Mouse (Mus musculus) embryonic fibroblast, embryonic 13.5 days (primary cell): ENCODE measurements around the gene Litaf. TPM values are rescaled to one million over a fixed set of nuclear protein-coding genes. Genes with fewer than 3 reads are reported as not detected.

Experiments
- H3K27ac ChIP-seq: 2 replicates; pipeline ENCODE4 v1.5.1; 2012; ENCODE audit warnings: low read length, control low read depth, inconsistent platforms; ENCODE audit not compliant: insufficient read depth
- H3K4me1 ChIP-seq: 2 replicates; pipeline ENCODE4 v1.6.1; 2011; ENCODE audit warnings: low read length; ENCODE audit not compliant: control insufficient read depth, insufficient read depth
- H3K4me3 ChIP-seq: 2 replicates; pipeline ENCODE4 v1.5.1; 2011; ENCODE audit warnings: mild to moderate bottlenecking, control low read depth, low read length; ENCODE audit not compliant: insufficient read depth
- CTCF ChIP-seq: IDR thresholded peaks from 2 replicates; pipeline ENCODE4 v1.5.1; 2011; ENCODE audit warnings: mild to moderate bottlenecking, control low read depth, low read length, moderate library complexity, borderline replicate concordance; ENCODE audit not compliant: insufficient read depth
- POLR2A ChIP-seq: IDR thresholded peaks from 2 replicates; pipeline ENCODE4 v1.6.1; 2011; ENCODE audit warnings: low read depth, mild to moderate bottlenecking, control low read depth, low read length, moderate library complexity
- polyA plus RNA-seq: library from polyadenylated mRNA; stranded (reverse); fragments of >200 nt; gene quantifications from 2 replicates; pipeline ENCODE4 v1.2.4, GENCODE M21; 2011; ENCODE audit warnings: low read depth; ENCODE audit not compliant: missing spikeins, insufficient read length

Gene Litaf
- polyA plus RNA-seq, 1 experiment: 88.1 TPM

- Histone ChIP-seq H3K4me1 (no peaks in the 10 kb centered on the region), H3K4me3 (no peak overlapping the region)
- TF ChIP-seq POLR2A (no peak), CTCF (no peak)
Observed at GRCm38 (mm10) chr16:10933372-10933771, 132.6 kb downstream of the Litaf start.

DNA sequence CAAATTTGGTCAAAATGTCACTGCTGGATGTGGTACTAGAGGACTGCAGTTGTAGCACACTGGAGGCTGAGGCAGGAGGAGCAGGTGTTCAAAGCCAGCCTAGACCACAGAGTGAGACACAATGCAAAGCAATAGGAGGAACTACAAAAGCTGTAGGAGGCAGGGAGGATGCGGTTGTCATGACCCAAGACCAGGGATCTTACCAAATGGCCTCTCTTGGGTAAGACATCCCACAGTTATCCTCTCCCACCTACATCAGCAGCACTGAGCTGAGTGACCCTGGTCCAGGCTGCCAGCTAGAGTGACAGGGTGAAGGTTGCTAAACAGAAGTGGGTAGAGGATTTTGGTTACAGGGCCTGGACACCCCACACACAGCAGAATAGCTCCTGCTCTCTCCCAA, 138.9 kb downstream of the Litaf start:
- TF ChIP-seq POLR2A: no peak
- TF ChIP-seq CTCF: no peak
- Histone ChIP-seq H3K4me3 (no peak overlapping the region), H3K27ac (no peak overlapping the region), H3K4me1 (no peaks in the 10 kb centered on the region)

More at GRCm38 (mm10) chr16:10933372-10933771, 132.6 kb downstream of the Litaf start:
- no peak overlapping the region for H3K27ac ChIP-seq

- no peak overlapping the region for H3K27ac ChIP-seq
- no peaks in the 10 kb centered on the region for H3K4me1 ChIP-seq
- TF ChIP-seq POLR2A: no peak
- TF ChIP-seq CTCF: no peak
- H3K4me3 ChIP-seq: no peak overlapping the region
Observed at GRCm38 (mm10) chr16:10925591-10926180, 140.3 kb downstream of the Litaf start.

GRCm38 (mm10) chr16:10923561-10923960, 142.4 kb downstream of the Litaf start:
- Histone ChIP-seq H3K4me1 (no peaks in the 10 kb centered on the region), H3K27ac (no peak overlapping the region), H3K4me3 (no peak overlapping the region)
- TF ChIP-seq POLR2A (no peak), CTCF (no peak)

- Histone ChIP-seq H3K4me3 (no peak overlapping the region), H3K27ac (no peak overlapping the region), H3K4me1 (no peaks in the 10 kb centered on the region)
- TF ChIP-seq POLR2A (no peak), CTCF (no peak)
Observed at GRCm38 (mm10) chr16:10919856-10920255, 146.1 kb downstream of the Litaf start.

- H3K4me1 ChIP-seq: no peaks in the 10 kb centered on the region
- H3K27ac ChIP-seq: no peak overlapping the region
- H3K4me3 ChIP-seq: no peak overlapping the region
- TF ChIP-seq POLR2A (no peak), CTCF (no peak)
Observed at GRCm38 (mm10) chr16:10916271-10916670, 149.7 kb downstream of the Litaf start.

DNA sequence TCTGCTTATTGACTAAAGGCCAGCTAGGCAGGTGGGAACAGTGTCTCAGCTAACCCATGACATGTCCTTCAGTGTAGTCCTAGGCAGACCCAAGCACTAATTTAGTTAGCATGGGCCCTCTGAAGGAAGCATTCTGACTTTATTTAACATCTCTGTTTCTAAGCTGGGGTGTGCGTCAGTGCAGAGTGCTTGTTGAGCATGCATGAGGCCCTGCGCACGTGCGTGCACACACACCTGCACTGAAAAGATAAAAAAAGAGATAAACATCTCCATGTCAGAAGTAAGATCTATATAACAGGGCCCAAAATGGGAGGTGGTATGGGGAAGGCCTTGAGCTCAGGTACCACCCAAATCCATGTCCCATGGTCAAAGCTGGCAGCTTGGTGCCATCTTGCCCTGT, 150.9 kb downstream of the Litaf start:
- H3K27ac ChIP-seq: no peak overlapping the region
- no peak overlapping the region for H3K4me3 ChIP-seq
- TF ChIP-seq POLR2A (no peak), CTCF (no peak)
- no peaks in the 10 kb centered on the region for H3K4me1 ChIP-seq

DNA sequence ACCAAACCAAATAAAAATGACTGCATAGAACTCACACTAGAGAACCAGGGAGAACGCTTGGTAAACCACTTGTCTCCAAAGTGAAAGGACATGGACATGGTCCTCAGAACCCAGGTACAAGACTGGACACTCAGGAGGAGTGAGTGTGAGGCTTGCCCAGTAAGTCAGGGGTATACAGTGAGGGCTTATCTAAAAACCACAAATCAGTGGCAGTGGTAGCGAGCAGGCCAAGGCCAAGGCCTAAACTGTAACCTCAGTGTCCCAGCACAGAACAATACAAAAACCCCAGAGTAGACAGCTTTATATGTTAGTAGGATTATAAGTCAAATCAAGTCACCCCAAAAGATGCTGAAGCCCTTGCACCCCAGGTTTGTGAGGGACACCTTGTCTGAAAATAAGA, 154.9 kb downstream of the Litaf start:
- Histone ChIP-seq H3K4me1 (no peaks in the 10 kb centered on the region), H3K4me3 (no peak overlapping the region), H3K27ac (no peak overlapping the region)
- TF ChIP-seq CTCF (no peak), POLR2A (no peak)

DNA sequence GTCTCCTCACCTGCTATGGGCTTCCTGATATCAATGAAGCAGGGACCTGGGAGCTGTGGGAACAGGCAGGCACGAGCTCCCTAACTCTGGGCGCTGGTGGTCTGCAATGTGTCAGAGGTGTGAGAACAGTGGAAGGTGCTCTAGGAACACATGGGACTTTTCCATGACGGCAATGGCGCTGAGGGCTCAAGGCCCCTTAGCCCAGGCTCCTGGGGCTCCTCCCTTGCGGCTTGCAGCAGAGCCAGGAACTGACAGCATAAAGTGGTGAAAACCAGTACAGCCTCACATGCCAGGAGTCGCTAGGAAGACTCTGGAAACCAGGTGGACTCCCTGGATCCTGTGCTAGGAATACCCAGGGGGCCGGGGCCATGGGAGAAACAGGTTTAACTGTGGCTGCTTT, 155.4 kb downstream of the Litaf start:
- TF ChIP-seq CTCF: no peak
- no peak for TF ChIP-seq POLR2A
- Histone ChIP-seq H3K27ac (no peak overlapping the region), H3K4me1 (no peaks in the 10 kb centered on the region), H3K4me3 (no peak overlapping the region)

Other genes starting within 250 kb of the Litaf start
- 1.1 and 1.9 TPM in 2 replicates for gene Rmi2, start 231.1 kb downstream of the Litaf start, polyA plus RNA-seq
- gene Snn, start 5.2 kb downstream of the Litaf start, polyA plus RNA-seq: 25.5 and 28.0 TPM in 2 replicates
- 26.6 and 27.1 TPM in 2 replicates for gene Txndc11, start 68.5 kb upstream of the Litaf start, polyA plus RNA-seq
- 147 and 159 TPM in 2 replicates for gene Zc3h7a, start 110.2 kb upstream of the Litaf start, polyA plus RNA-seq
- gene Rsl1d1, start 137.2 kb upstream of the Litaf start, polyA plus RNA-seq: 190 and 238 TPM in 2 replicates
- gene Gspt1, start 188.2 kb upstream of the Litaf start, polyA plus RNA-seq: 241 and 246 TPM in 2 replicates
- not detected in 2 replicates for gene Tnfrsf17, start 247.7 kb upstream of the Litaf start, polyA plus RNA-seq